Mouse (Mus musculus): ENCODE data around the gene Dnah7c. TPM values are rescaled to one million over a fixed set of nuclear protein-coding genes. Genes with fewer than 3 reads are reported as not detected.
"Not testable (repeated sequence)": the region's sequence is repeated elsewhere in the genome, so short reads cannot be mapped to it uniquely, and the experiment has no call there.

The Dnah7c gene
- polyA plus RNA-seq, 1 experiment from 2014 or later: 0.33 TPM

DNA sequence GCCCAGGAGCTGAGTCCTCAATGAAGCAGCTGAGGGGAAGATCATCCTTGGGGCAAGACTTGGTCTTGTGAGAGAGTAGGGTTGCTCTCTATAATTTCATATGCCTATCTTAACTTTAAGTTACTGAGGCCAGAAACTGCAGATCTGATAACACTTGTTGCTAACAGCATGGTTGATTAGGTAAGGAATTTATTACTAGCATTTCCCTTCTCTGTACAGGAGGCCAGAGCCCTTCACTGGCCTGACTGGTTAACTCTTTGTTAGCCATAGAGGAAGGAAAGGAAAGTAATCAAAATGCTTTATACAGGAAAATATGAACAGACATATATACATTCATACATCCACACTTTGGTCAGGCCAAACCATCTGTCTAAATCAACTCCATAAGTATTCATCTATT, 95.6 kb downstream of the Dnah7c start:
- ATAC-seq (ENCODE audit: low FRiP score) (no peak), DNase-seq (ENCODE audit: low spot score) (no peak)
- H3K27ac ChIP-seq: no peak overlapping the region
- no peaks in the 10 kb centered on the region for H3K36me3 ChIP-seq (replicated peaks; ENCODE audit: control insufficient read depth, insufficient read depth)
- no peaks in the 10 kb centered on the region for H3K4me1 ChIP-seq (replicated peaks; ENCODE audit: control insufficient read depth, insufficient read depth, low read length)
- no peak overlapping the region for H3K4me2 ChIP-seq (replicated peaks)
- H3K9me3 ChIP-seq (ENCODE audit: control insufficient read depth, low read length): no peaks in the 10 kb centered on the region
- H3K9ac ChIP-seq: no peak overlapping the region
- H3K4me3 ChIP-seq (replicated peaks; ENCODE audit: low read length): no peak overlapping the region
- no peaks in the 10 kb centered on the region for H3K27me3 ChIP-seq (ENCODE audit: control insufficient read depth, insufficient read depth, low read length)

DNA sequence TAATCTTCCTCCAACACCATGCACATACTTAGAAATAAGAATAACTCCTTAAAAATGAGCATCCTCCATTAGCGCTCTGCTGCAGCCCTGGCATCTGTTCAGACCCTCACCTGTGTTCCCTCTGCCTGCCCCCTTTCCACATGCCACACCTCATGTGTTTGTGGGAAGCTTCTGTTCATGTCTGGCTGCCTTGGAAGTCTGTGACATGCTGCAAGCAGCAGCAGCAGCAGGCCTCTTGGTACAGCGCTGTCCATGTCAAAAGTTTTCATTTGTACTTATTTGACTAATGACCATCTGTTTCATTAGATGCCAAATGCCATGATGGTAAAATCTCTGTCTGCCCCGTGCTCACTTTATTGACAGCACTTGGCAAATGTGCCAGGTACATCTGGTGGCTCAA, 101.1 kb downstream of the Dnah7c start:
- 58% methylated on average over 3 of the region's 3 CpGs for WGBS
- H3K27me3 ChIP-seq (ENCODE audit: control insufficient read depth, insufficient read depth, low read length); H3K9ac ChIP-seq; ATAC-seq (ENCODE audit: low FRiP score); H3K4me1 ChIP-seq (replicated peaks; ENCODE audit: control insufficient read depth, insufficient read depth, low read length); H3K4me3 ChIP-seq (replicated peaks; ENCODE audit: low read length); H3K9me3 ChIP-seq (ENCODE audit: control insufficient read depth, low read length); H3K36me3 ChIP-seq (replicated peaks; ENCODE audit: control insufficient read depth, insufficient read depth); DNase-seq (ENCODE audit: low spot score); H3K4me2 ChIP-seq (replicated peaks); H3K27ac ChIP-seq: not testable (repeated sequence)

DNA sequence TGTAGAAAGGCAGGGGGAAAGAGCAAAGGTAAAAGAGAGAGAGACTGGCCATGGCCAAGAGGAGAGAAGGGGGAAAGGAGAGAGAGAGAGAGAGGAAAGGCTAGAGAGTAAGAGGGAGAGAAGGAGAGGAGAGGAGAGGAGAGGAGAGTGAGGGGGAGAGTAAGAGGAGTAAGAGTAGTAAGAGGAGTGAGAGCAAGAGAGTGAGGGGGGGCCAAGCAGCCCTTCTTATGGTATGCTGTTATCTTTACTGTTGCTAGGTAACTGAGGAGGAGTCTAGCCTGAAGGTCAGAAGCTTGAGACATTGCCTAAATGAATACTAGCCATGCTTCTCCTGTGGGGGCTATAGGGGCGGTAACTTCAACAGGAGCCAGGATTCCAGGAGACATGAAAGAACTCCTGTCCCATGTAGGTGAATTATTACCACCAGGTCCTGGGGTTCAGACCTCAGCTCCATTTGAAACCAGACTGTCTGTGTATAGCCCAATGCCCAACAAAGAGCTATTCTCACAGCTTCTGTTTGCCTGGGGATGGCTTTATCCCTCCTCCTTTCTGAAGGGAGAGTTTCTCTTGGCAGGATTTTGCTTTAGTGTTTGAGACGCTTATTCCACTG, 119.5 kb downstream of the Dnah7c start:
- no peak for ATAC-seq (ENCODE audit: low FRiP score)
- H3K36me3 ChIP-seq (replicated peaks; ENCODE audit: control insufficient read depth, insufficient read depth): no peaks in the 10 kb centered on the region
- H3K9ac ChIP-seq: no peak overlapping the region
- H3K4me3 ChIP-seq (replicated peaks; ENCODE audit: low read length): no peak overlapping the region
- H3K4me1 ChIP-seq (replicated peaks; ENCODE audit: control insufficient read depth, insufficient read depth, low read length): no peaks in the 10 kb centered on the region
- no peak overlapping the region for H3K4me2 ChIP-seq (replicated peaks)
- no peaks in the 10 kb centered on the region for H3K9me3 ChIP-seq (ENCODE audit: control insufficient read depth, low read length)
- DNase-seq (ENCODE audit: low spot score): no peak
- no peaks in the 10 kb centered on the region for H3K27me3 ChIP-seq (ENCODE audit: control insufficient read depth, insufficient read depth, low read length)
- no peak overlapping the region for H3K27ac ChIP-seq
- 67% methylated on average over 2 of the region's 2 CpGs for WGBS

DNA sequence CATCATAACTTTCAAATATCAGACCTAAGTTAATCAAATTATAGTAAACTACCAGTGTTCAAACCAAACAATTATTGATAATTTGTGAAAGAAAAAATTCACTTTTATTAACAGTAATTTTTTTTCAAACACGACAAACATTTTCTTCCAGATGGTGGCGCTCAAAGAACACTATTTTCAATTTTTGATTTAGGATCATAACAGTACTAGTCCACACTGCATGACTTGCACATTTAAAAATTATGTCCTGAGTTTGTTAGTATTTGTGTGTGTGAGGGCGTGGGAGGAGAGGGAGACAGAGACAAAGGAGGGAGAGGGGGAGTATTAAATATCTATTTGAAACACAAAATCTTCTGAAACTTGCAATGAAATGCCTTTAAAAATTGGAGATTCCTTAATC, 155.0 kb downstream of the Dnah7c start:
- no peaks in the 10 kb centered on the region for H3K27me3 ChIP-seq (ENCODE audit: control insufficient read depth, insufficient read depth, low read length)
- WGBS: 38% methylated on average over 3 of the region's 3 CpGs
- H3K9me3 ChIP-seq (ENCODE audit: control insufficient read depth, low read length): no peaks in the 10 kb centered on the region
- H3K4me1 ChIP-seq (replicated peaks; ENCODE audit: control insufficient read depth, insufficient read depth, low read length): no peaks in the 10 kb centered on the region
- DNase-seq (ENCODE audit: low spot score) (peak; percentile 80), ATAC-seq (ENCODE audit: low FRiP score) (no peak)
- no peak overlapping the region for H3K9ac ChIP-seq
- no peak overlapping the region for H3K4me3 ChIP-seq (replicated peaks; ENCODE audit: low read length)
- no peak overlapping the region for H3K27ac ChIP-seq
- no peak overlapping the region for H3K4me2 ChIP-seq (replicated peaks)
- no peaks in the 10 kb centered on the region for H3K36me3 ChIP-seq (replicated peaks; ENCODE audit: control insufficient read depth, insufficient read depth)

DNA sequence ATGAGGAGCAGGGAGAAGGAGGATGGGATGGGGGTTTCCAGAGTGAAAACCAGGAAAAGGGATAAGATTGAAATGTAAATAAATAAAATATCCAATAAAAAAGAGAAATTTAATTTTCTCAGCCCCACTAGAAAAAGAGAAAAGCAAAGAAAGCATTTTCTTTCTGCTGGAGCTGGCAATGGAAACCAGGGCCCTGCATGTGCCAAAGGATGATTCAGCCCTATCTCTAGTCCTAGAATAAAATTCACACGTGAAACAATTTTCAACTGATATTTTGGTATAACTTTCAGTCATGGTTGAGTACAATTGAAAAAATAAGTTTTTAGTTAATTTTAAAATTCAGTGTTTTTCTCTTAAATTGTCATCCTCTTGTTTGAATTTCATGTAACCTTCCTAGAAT, 168.4 kb downstream of the Dnah7c start:
- not testable (repeated sequence) for ATAC-seq (ENCODE audit: low FRiP score); H3K27me3 ChIP-seq (ENCODE audit: control insufficient read depth, insufficient read depth, low read length); DNase-seq (ENCODE audit: low spot score); H3K4me3 ChIP-seq (replicated peaks; ENCODE audit: low read length); H3K27ac ChIP-seq; H3K36me3 ChIP-seq (replicated peaks; ENCODE audit: control insufficient read depth, insufficient read depth); H3K9me3 ChIP-seq (ENCODE audit: control insufficient read depth, low read length); H3K9ac ChIP-seq; H3K4me1 ChIP-seq (replicated peaks; ENCODE audit: control insufficient read depth, insufficient read depth, low read length); H3K4me2 ChIP-seq (replicated peaks)
- 94% methylated on average over 1 of the region's 1 CpGs for WGBS

DNA sequence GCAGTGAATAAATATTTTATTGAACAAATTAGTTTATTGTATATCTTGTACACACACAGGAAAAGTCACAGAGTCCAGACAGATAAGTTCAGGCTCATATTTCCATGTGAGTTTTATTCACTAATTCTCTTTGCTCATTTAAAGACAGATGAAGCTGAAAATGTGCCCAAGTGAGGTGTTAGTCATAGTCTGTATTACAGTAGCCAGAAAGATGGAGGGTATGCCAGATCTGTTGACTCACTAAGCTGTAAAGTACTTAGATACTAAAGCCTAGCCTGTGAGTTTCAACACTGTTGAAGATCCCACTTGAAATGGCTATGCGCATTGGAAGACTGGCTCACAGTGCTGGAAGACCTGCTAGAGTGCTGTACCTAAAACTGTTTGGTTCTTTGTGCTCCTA, 171.0 kb downstream of the Dnah7c start:
- 100% methylated on average over 1 of the region's 1 CpGs for WGBS

DNA sequence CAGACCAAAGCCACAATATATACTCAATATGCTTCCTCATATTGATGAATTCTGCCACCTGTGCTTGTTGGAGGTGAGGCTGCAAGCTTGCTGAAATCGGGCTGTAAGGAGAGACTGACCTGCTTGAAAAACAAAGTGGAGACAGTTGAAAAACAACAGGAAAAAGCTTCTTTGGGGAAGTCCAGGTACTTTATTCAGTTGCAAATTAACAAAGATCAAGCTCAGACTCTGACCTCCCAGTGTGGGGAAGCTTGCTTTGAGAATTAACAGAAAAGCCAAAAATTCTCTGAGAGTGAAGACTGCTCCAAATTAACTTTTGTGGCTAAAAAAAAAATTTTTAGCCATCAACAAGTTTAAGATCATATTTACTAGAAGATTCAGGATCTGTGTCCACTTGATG, 194.9 kb downstream of the Dnah7c start:
- Histone ChIP-seq H3K27me3 (ENCODE audit: control insufficient read depth, insufficient read depth, low read length) (no peaks in the 10 kb centered on the region), H3K9me3 (ENCODE audit: control insufficient read depth, low read length) (no peaks in the 10 kb centered on the region), H3K9ac (no peak overlapping the region), H3K36me3 (replicated peaks; ENCODE audit: control insufficient read depth, insufficient read depth) (no peaks in the 10 kb centered on the region), H3K4me2 (replicated peaks) (no peak overlapping the region), H3K4me1 (replicated peaks; ENCODE audit: control insufficient read depth, insufficient read depth, low read length) (no peaks in the 10 kb centered on the region), H3K27ac (no peak overlapping the region), H3K4me3 (replicated peaks; ENCODE audit: low read length) (no peak overlapping the region)
- ATAC-seq (ENCODE audit: low FRiP score) (no peak), DNase-seq (ENCODE audit: low spot score) (no peak)
- WGBS: 82% methylated on average over 1 of the region's 1 CpGs

More for the DNA sequence above, 171.0 kb downstream of the Dnah7c start:
- not testable (repeated sequence) for H3K27ac ChIP-seq; DNase-seq (ENCODE audit: low spot score); H3K4me3 ChIP-seq (replicated peaks; ENCODE audit: low read length); H3K4me2 ChIP-seq (replicated peaks); H3K9ac ChIP-seq; H3K27me3 ChIP-seq (ENCODE audit: control insufficient read depth, insufficient read depth, low read length); H3K36me3 ChIP-seq (replicated peaks; ENCODE audit: control insufficient read depth, insufficient read depth); H3K4me1 ChIP-seq (replicated peaks; ENCODE audit: control insufficient read depth, insufficient read depth, low read length); ATAC-seq (ENCODE audit: low FRiP score); H3K9me3 ChIP-seq (ENCODE audit: control insufficient read depth, low read length)

DNA sequence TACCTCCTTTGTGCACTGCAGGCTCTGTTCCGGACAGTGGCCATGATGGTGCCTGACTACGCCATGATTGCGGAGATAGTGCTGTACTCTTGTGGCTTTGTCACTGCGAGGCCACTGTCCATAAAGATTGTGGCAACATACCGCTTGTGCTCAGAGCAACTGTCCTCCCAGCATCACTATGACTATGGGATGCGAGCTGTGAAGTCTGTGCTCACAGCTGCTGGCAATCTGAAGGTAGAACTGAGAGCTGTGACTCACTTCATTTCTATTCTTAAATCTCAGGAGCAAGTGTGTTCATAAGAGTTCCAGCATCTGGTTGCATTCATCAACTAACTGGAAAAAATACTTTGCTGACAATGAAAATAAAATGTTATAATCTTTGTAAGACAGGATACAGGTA, 200.5 kb downstream of the Dnah7c start:
- H3K27ac ChIP-seq; H3K36me3 ChIP-seq (replicated peaks; ENCODE audit: control insufficient read depth, insufficient read depth); H3K4me1 ChIP-seq (replicated peaks; ENCODE audit: control insufficient read depth, insufficient read depth, low read length); H3K27me3 ChIP-seq (ENCODE audit: control insufficient read depth, insufficient read depth, low read length); DNase-seq (ENCODE audit: low spot score); H3K4me3 ChIP-seq (replicated peaks; ENCODE audit: low read length); H3K4me2 ChIP-seq (replicated peaks); H3K9me3 ChIP-seq (ENCODE audit: control insufficient read depth, low read length); ATAC-seq (ENCODE audit: low FRiP score); H3K9ac ChIP-seq: not testable (repeated sequence)
- WGBS: 97% methylated on average over 6 of the region's 6 CpGs

DNA sequence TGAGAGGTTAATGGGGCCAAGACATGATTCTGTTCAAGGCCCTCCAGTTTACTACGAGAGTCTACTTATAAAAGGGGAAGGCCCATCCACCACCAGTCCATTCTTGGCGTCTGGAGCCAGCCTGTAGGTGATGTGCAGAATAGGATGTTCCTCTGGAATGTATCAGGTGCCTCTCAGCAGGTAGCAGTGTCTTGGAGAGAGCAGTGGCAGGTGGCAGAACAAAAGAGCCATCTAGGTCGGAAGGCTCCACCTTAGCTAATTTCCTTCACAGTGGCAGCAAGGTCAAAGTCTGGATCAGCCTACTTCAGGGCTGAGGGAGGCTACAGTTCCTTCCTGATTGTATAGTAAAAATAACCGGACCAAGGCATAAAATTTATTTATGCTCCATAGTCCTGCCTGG, 224.4 kb downstream of the Dnah7c start:
- not testable (repeated sequence) for H3K9me3 ChIP-seq (ENCODE audit: control insufficient read depth, low read length); H3K27me3 ChIP-seq (ENCODE audit: control insufficient read depth, insufficient read depth, low read length); H3K27ac ChIP-seq; H3K4me3 ChIP-seq (replicated peaks; ENCODE audit: low read length); H3K36me3 ChIP-seq (replicated peaks; ENCODE audit: control insufficient read depth, insufficient read depth); ATAC-seq (ENCODE audit: low FRiP score); H3K9ac ChIP-seq; H3K4me2 ChIP-seq (replicated peaks); DNase-seq (ENCODE audit: low spot score); H3K4me1 ChIP-seq (replicated peaks; ENCODE audit: control insufficient read depth, insufficient read depth, low read length)
- 84% methylated on average over 4 of the region's 4 CpGs for WGBS

DNA sequence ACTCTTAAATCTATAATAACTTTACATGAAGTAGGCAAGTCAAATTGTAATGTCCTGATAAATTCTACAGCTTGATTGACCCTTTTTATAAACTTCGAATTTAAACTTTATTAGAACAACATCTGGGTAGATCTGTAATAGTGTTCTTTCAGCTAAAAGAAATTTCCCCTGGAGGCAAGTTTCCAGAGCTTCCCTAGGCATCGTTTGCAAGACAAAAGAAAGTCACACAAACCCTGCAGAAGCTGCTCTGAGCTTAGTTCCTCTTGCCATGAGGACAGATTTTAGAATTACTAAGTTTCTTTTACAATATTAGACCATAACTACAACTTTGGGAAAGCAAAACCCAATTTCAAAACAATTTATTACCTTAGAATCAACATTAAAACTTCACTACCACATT, 227.3 kb downstream of the Dnah7c start:
- not testable (repeated sequence) for H3K27ac ChIP-seq; H3K27me3 ChIP-seq (ENCODE audit: control insufficient read depth, insufficient read depth, low read length); H3K4me2 ChIP-seq (replicated peaks); H3K9ac ChIP-seq; H3K36me3 ChIP-seq (replicated peaks; ENCODE audit: control insufficient read depth, insufficient read depth); H3K9me3 ChIP-seq (ENCODE audit: control insufficient read depth, low read length); H3K4me1 ChIP-seq (replicated peaks; ENCODE audit: control insufficient read depth, insufficient read depth, low read length); ATAC-seq (ENCODE audit: low FRiP score); DNase-seq (ENCODE audit: low spot score); H3K4me3 ChIP-seq (replicated peaks; ENCODE audit: low read length)
- WGBS: 54% methylated on average over 2 of the region's 2 CpGs
